Mouse (Mus musculus): ENCODE measurements at regions not wholly inside any gene's neighbourhood (a gene's known extent, or its start where the extent isn't known, plus 50 kb on each side); places are given as distances from the start of the nearest gene placed in this dataset.

GRCm38 (mm10) chr16:46584502-46584901 lies 86.2 kb upstream of the Nectin3 start:
- H3K9ac ChIP-seq (ENCODE audit: low read length) = no peak overlapping the region
- H3K27ac ChIP-seq (ENCODE audit: low read depth, low read length) = no peak overlapping the region
- no peaks in the 10 kb centered on the region for H3K4me1 ChIP-seq (ENCODE audit: control insufficient read depth, insufficient read depth, low read length)
- ATAC-seq (no peak), DNase-seq (ENCODE audit: low spot score) (no peak)
- no peak overlapping the region for H3K4me3 ChIP-seq (ENCODE audit: low read depth, low read length)
- no peaks in the 10 kb centered on the region for H3K9me3 ChIP-seq (replicated peaks; ENCODE audit: control insufficient read depth, low read length)
- no peak overlapping the region for H3K4me2 ChIP-seq (ENCODE audit: low read length)
- no peaks in the 10 kb centered on the region for H3K27me3 ChIP-seq (replicated peaks; ENCODE audit: control insufficient read depth, insufficient read depth, low read length)
- no peaks in the 10 kb centered on the region for H3K36me3 ChIP-seq (ENCODE audit: control insufficient read depth, insufficient read depth, low read length)

DNA sequence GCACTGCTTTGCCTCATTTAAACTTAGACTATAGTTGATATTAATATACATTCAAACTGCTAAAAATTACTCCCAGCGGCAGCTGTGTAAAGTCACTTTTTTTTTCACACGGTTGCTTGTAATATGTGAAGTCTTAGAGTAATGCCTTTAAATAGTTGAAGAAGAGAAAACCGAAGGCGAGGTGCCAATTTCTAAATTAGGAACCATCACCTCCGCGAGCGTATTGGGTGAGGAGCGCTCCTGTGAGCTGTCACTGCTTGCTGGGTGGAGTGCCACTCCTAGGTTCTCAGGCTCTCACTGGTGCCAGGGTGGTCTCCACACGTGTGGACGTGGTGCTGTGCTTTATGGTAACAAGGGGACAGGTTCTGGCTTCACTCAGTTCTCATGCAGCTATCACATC lies 82.8 kb upstream of the Nectin3 start:
- H3K4me2 ChIP-seq (ENCODE audit: low read length) = no peak overlapping the region
- no peaks in the 10 kb centered on the region for H3K9me3 ChIP-seq (replicated peaks; ENCODE audit: control insufficient read depth, low read length)
- DNase-seq (ENCODE audit: low spot score) = peak; percentile 15
- ATAC-seq = no peak
- no peaks in the 10 kb centered on the region for H3K36me3 ChIP-seq (ENCODE audit: control insufficient read depth, insufficient read depth, low read length)
- H3K27ac ChIP-seq (ENCODE audit: low read depth, low read length) = no peak overlapping the region
- no peak overlapping the region for H3K9ac ChIP-seq (ENCODE audit: low read length)
- 83% methylated on average over 10 of the region's 10 CpGs for WGBS
- no peaks in the 10 kb centered on the region for H3K4me1 ChIP-seq (ENCODE audit: control insufficient read depth, insufficient read depth, low read length)
- H3K4me3 ChIP-seq (ENCODE audit: low read depth, low read length) = no peak overlapping the region
- no peaks in the 10 kb centered on the region for H3K27me3 ChIP-seq (replicated peaks; ENCODE audit: control insufficient read depth, insufficient read depth, low read length)

DNA sequence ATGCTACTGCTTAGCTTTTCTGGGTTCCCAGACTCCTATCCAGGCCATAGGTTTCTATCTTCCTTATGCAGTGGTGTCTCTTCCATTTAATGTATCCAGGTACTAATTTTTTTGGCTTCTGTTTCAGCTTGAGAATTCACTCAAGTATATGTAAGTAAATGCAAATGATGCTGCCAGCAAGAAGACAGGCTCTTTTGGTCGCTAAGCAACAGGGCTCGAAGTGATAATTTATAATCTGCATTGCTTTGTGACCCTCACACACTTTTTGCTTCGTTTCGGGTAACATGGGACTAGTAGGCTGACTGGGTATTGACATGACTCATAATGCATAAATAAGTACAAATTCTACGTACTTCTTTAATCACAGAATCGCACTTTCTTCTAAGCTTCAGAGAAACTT lies 75.9 kb upstream of the Nectin3 start:
- peak; percentile 52 for DNase-seq (ENCODE audit: low spot score)
- H3K36me3 ChIP-seq (ENCODE audit: control insufficient read depth, insufficient read depth, low read length) = no peaks in the 10 kb centered on the region
- 60% methylated on average over 6 of the region's 6 CpGs for WGBS

GRCm38 (mm10) chr16:46567446-46567845 lies 69.1 kb upstream of the Nectin3 start:
- ATAC-seq (no peak), DNase-seq (ENCODE audit: low spot score) (peak; percentile 11)
- H3K4me3 ChIP-seq (ENCODE audit: low read depth, low read length) = no peak overlapping the region
- no peaks in the 10 kb centered on the region for H3K27me3 ChIP-seq (replicated peaks; ENCODE audit: control insufficient read depth, insufficient read depth, low read length)
- no peaks in the 10 kb centered on the region for H3K36me3 ChIP-seq (ENCODE audit: control insufficient read depth, insufficient read depth, low read length)
- H3K27ac ChIP-seq (ENCODE audit: low read depth, low read length) = no peak overlapping the region
- no peak overlapping the region for H3K4me2 ChIP-seq (ENCODE audit: low read length)
- no peak overlapping the region for H3K9ac ChIP-seq (ENCODE audit: low read length)
- no peaks in the 10 kb centered on the region for H3K4me1 ChIP-seq (ENCODE audit: control insufficient read depth, insufficient read depth, low read length)
- WGBS = 61% methylated on average over 1 of the region's 1 CpGs
- H3K9me3 ChIP-seq (replicated peaks; ENCODE audit: control insufficient read depth, low read length) = no peaks in the 10 kb centered on the region

More for the DNA sequence above, 75.9 kb upstream of the Nectin3 start:
- H3K9me3 ChIP-seq (replicated peaks; ENCODE audit: control insufficient read depth, low read length) = no peaks in the 10 kb centered on the region
- no peak overlapping the region for H3K9ac ChIP-seq (ENCODE audit: low read length)
- 0 out of 2 replicates have a peak, but pooled peaks have one; percentile 46 for ATAC-seq
- no peak overlapping the region for H3K27ac ChIP-seq (ENCODE audit: low read depth, low read length)
- no peak overlapping the region for H3K4me2 ChIP-seq (ENCODE audit: low read length)
- H3K27me3 ChIP-seq (replicated peaks; ENCODE audit: control insufficient read depth, insufficient read depth, low read length) = no peaks in the 10 kb centered on the region
- H3K4me1 ChIP-seq (ENCODE audit: control insufficient read depth, insufficient read depth, low read length) = no peaks in the 10 kb centered on the region
- H3K4me3 ChIP-seq (ENCODE audit: low read depth, low read length) = no peak overlapping the region

DNA sequence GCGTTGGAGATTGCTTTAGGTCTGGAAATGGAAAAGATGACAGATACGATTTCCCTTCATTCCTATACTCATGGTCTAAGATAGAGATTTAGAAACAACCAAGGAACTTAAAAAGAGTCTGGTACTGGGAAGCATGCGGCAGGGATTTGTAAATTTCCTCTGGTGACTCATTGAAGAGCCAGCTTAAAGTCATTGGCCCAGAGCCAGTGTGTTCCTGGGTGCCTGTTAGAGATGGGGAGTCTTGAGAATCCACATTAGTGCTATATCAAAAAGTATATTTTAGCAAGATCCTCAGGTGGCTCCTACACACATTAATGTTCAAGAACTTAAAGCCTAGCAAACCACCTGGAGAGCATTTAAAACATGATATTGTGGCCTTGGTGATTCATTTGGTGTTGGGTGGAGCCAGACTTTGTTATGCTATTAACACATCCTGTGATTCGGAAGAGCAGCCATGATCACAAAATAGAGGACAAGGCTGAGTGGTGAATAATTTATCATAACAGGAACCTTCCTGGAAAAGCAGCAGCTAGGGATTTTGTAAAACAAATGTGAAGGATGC lies 67.8 kb upstream of the Nectin3 start:
- Histone ChIP-seq H3K4me1 (ENCODE audit: control insufficient read depth, insufficient read depth, low read length) (no peaks in the 10 kb centered on the region), H3K4me3 (ENCODE audit: low read depth, low read length) (no peak overlapping the region), H3K4me2 (ENCODE audit: low read length) (no peak overlapping the region), H3K27me3 (replicated peaks; ENCODE audit: control insufficient read depth, insufficient read depth, low read length) (no peaks in the 10 kb centered on the region), H3K27ac (ENCODE audit: low read depth, low read length) (no peak overlapping the region), H3K36me3 (ENCODE audit: control insufficient read depth, insufficient read depth, low read length) (no peaks in the 10 kb centered on the region), H3K9ac (ENCODE audit: low read length) (no peak overlapping the region), H3K9me3 (replicated peaks; ENCODE audit: control insufficient read depth, low read length) (no peaks in the 10 kb centered on the region)
- DNase-seq (ENCODE audit: low spot score) (no peak), ATAC-seq (no peak)
- 88% methylated on average over 4 of the region's 4 CpGs for WGBS

DNA sequence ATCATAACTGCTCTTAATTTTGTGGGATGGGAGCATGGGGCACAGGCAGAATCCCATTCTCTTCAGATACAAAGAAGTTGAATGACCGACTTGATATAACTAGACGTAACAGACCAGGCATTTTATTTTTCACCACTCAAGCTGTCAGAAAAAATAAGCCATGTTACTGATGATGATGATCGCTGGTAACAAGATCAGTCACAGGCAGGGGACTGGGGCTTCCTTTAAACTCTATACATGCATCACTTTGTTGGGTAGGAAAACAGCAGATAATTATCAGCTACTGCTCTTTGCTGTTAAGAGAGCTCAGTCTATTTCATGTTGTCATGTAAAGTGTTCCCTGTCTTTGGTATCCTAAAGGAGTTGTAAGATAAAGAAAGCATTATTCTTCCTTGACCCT lies 59.0 kb upstream of the Nectin3 start:
- H3K4me3 ChIP-seq (ENCODE audit: low read depth, low read length) = no peak overlapping the region
- H3K9ac ChIP-seq (ENCODE audit: low read length) = no peak overlapping the region
- no peak overlapping the region for H3K4me2 ChIP-seq (ENCODE audit: low read length)
- H3K27me3 ChIP-seq (replicated peaks; ENCODE audit: control insufficient read depth, insufficient read depth, low read length) = no peaks in the 10 kb centered on the region
- H3K36me3 ChIP-seq (ENCODE audit: control insufficient read depth, insufficient read depth, low read length) = no peaks in the 10 kb centered on the region
- H3K27ac ChIP-seq (ENCODE audit: low read depth, low read length) = no peak overlapping the region
- H3K9me3 ChIP-seq (replicated peaks; ENCODE audit: control insufficient read depth, low read length) = no peaks in the 10 kb centered on the region
- no peaks in the 10 kb centered on the region for H3K4me1 ChIP-seq (ENCODE audit: control insufficient read depth, insufficient read depth, low read length)
- ATAC-seq (no peak), DNase-seq (ENCODE audit: low spot score) (no peak)
- 68% methylated on average over 3 of the region's 3 CpGs for WGBS

DNA sequence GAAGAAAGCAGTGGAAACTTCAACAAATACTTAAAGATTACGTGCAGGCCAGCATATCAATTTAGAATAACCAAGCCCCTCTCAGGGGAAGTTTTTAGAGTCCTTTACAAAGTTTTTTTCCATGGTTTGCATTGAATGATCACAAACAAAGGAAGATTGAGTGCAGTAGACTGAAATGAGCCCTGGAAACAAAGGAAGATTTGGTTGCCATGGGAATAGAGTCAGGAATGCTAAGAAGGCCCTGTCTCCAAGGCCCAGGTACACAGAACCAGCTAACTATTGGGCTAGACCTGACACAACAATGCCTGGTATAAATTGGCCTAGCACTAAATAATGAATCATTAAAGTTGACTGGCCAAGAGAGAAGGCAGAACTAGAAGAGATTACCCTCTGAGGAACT lies 49.9 kb upstream of the Nectin3 start:
- Histone ChIP-seq H3K4me3 (ENCODE audit: low read depth, low read length) (no peak overlapping the region), H3K27ac (ENCODE audit: low read depth, low read length) (no peak overlapping the region), H3K4me2 (ENCODE audit: low read length) (no peak overlapping the region), H3K9ac (ENCODE audit: low read length) (no peak overlapping the region), H3K4me1 (ENCODE audit: control insufficient read depth, insufficient read depth, low read length) (no peaks in the 10 kb centered on the region; the same call in 1 of the 2 replicates), H3K36me3 (ENCODE audit: control insufficient read depth, insufficient read depth, low read length) (no peaks in the 10 kb centered on the region), H3K9me3 (replicated peaks; ENCODE audit: control insufficient read depth, low read length) (no peaks in the 10 kb centered on the region), H3K27me3 (replicated peaks; ENCODE audit: control insufficient read depth, insufficient read depth, low read length) (no peaks in the 10 kb centered on the region)
- DNase-seq (ENCODE audit: low spot score) (peak; percentile 33), ATAC-seq (peak; percentile 57; the same call in 1 of the 2 replicates)
- WGBS = 0% methylated on average over 1 of the region's 1 CpGs
